Mouse (Mus musculus) neural tube, embryonic 14.5 days (tissue): ENCODE results near the gene Hoxb6. TPM values are rescaled to one million over a fixed set of nuclear protein-coding genes. Genes with fewer than 3 reads are reported as not detected.
A peak's percentile ranks its signal among the peaks of the same experiment; 100 is the strongest.

ENCODE experiments used
- ATAC-seq: fragments of 200-750 bp; cut with Nextera tagmentation; 2 replicates; pipeline ENCODE4 v1.8.0; 2017; ENCODE audit warnings: low read depth, mild to moderate bottlenecking, moderate TSS enrichment, moderate library complexity
- H3K27ac ChIP-seq: fragments of 300-500 bp; sonication (generic); 2 replicates; pipeline ENCODE4 v1.5.1; 2014; ENCODE audit warnings: low read depth, mild to moderate bottlenecking, control low read depth, low read length, moderate library complexity, mixed read lengths
- H3K27me3 ChIP-seq: fragments of 300-500 bp; sonication (generic); 2 replicates; pipeline ENCODE4 v1.6.1; 2014; ENCODE audit warnings: low read length; ENCODE audit not compliant: control insufficient read depth, insufficient read depth
- H3K36me3 ChIP-seq: fragments of 300-500 bp; sonication (generic); 2 replicates; pipeline ENCODE4 v1.6.1; 2014; ENCODE audit warnings: low read length, mixed read lengths; ENCODE audit not compliant: control insufficient read depth, insufficient read depth
- H3K4me1 ChIP-seq: fragments of 300-500 bp; sonication (generic); 2 replicates; pipeline ENCODE4 v1.6.1; 2014; ENCODE audit warnings: low read length; ENCODE audit not compliant: control insufficient read depth, insufficient read depth
- H3K4me2 ChIP-seq: fragments of 300-500 bp; sonication (generic); 2 replicates; pipeline ENCODE4 v1.6.1; 2014; ENCODE audit warnings: mild to moderate bottlenecking, low read depth, low read length, control low read depth
- H3K4me3 ChIP-seq: fragments of 300-500 bp; sonication (generic); 2 replicates; pipeline ENCODE4 v1.5.1; 2014; ENCODE audit warnings: low read depth, low read length, control low read depth, mixed read lengths
- H3K9ac ChIP-seq: fragments of 300-500 bp; sonication (generic); replicated peaks from 2 replicates; pipeline ENCODE4 v1.6.1; 2014; ENCODE audit warnings: low read depth, mild to moderate bottlenecking, control low read depth, low read length, mixed read lengths
- H3K9me3 ChIP-seq: fragments of 300-500 bp; sonication (generic); 2 replicates; pipeline ENCODE4 v1.6.1; 2016; ENCODE audit warnings: low read length; ENCODE audit not compliant: control insufficient read depth
- WGBS: fragments of 180-500 bp; shearing (Covaris S2); extraction: QIAGEN DNeasy Blood & Tissue Kit; methylation state at CpG from one replicate; pipeline ENCODE4 v1.1.7; 2014; 5-methylcytosine and 5-hydroxymethylcytosine counted together
- polyA plus RNA-seq: library from polyadenylated mRNA; unstranded; fragments of >200 nt; fragmentation: Nextera tagmentation; extraction: Ambion mirVana; gene quantifications from 2 replicates; pipeline ENCODE4 v1.2.1, GENCODE M21; 2014

Gene Hoxb6
- polyA plus RNA-seq, 1 experiment from 2014 or later = 138 TPM

- Histone ChIP-seq H3K9me3 (no peaks in the 10 kb centered on the region), H3K4me1 (peaks cover 78% of the 10 kb centered on the region), H3K4me2 (peak overlapping the region; percentile 100), H3K36me3 (peaks cover 5% of the 10 kb centered on the region; the same call in 1 of the 2 replicates), H3K27me3 (no peaks in the 10 kb centered on the region), H3K9ac (peak overlapping the region; percentile 100), H3K4me3 (peak overlapping the region; percentile 59), H3K27ac (peak overlapping the region; percentile 100)
- WGBS = under 1% methylated on average over 35 of the region's 35 CpGs
- no peak for ATAC-seq
Observed at GRCm38 (mm10) chr11:96332618-96333032, 40.3 kb downstream of the Hoxb6 start.

GRCm38 (mm10) chr11:96333241-96334001 lies 41.1 kb downstream of the Hoxb6 start:
- Histone ChIP-seq H3K9me3 (no peaks in the 10 kb centered on the region), H3K4me1 (peaks cover 81% of the 10 kb centered on the region), H3K4me3 (peak overlapping the region; percentile 59), H3K27me3 (no peaks in the 10 kb centered on the region), H3K4me2 (peak overlapping the region; percentile 100), H3K36me3 (peaks cover 5% of the 10 kb centered on the region; the same call in 1 of the 2 replicates), H3K27ac (peak overlapping the region; percentile 100), H3K9ac (peak overlapping the region; percentile 100)
- 0 out of 2 replicates have a peak, but pooled peaks have one; percentile 18 for ATAC-seq
- 4% methylated on average over 17 of the region's 17 CpGs for WGBS

GRCm38 (mm10) chr11:96334002-96334364 lies 41.7 kb downstream of the Hoxb6 start:
- H3K4me1 ChIP-seq = peaks cover 82% of the 10 kb centered on the region
- 0 out of 2 replicates have a peak, but pooled peaks have one; percentile 3 for ATAC-seq

GRCm38 (mm10) chr11:96334998-96335397 lies 42.7 kb downstream of the Hoxb6 start:
- Histone ChIP-seq H3K27ac (peak overlapping the region; percentile 100), H3K9ac (peak overlapping the region; percentile 100; the same call in 1 of the 2 replicates)
- 10% methylated on average over 3 of the region's 3 CpGs for WGBS

More at GRCm38 (mm10) chr11:96334002-96334364, 41.7 kb downstream of the Hoxb6 start:
- peak overlapping the region; percentile 100 for H3K4me2 ChIP-seq
- 7% methylated on average over 2 of the region's 2 CpGs for WGBS
- peak overlapping the region; percentile 59 for H3K4me3 ChIP-seq
- no peaks in the 10 kb centered on the region for H3K27me3 ChIP-seq
- no peaks in the 10 kb centered on the region for H3K9me3 ChIP-seq
- H3K9ac ChIP-seq = peak overlapping the region; percentile 100
- peaks cover 5% of the 10 kb centered on the region; the same call in 1 of the 2 replicates for H3K36me3 ChIP-seq
- H3K27ac ChIP-seq = peak overlapping the region; percentile 100

GRCm38 (mm10) chr11:96336597-96336996 lies 44.3 kb downstream of the Hoxb6 start:
- H3K27me3 ChIP-seq = no peaks in the 10 kb centered on the region
- H3K4me2 ChIP-seq = peak overlapping the region; percentile 100

More at GRCm38 (mm10) chr11:96334998-96335397, 42.7 kb downstream of the Hoxb6 start:
- Histone ChIP-seq H3K4me1 (peaks cover 87% of the 10 kb centered on the region), H3K4me3 (peak overlapping the region; percentile 59; the same call in 1 of the 2 replicates), H3K36me3 (peaks cover 5% of the 10 kb centered on the region; the same call in 1 of the 2 replicates), H3K9me3 (no peaks in the 10 kb centered on the region), H3K4me2 (peak overlapping the region; percentile 100), H3K27me3 (no peaks in the 10 kb centered on the region)
- ATAC-seq = no peak

GRCm38 (mm10) chr11:96337026-96337425 lies 44.8 kb downstream of the Hoxb6 start:
- H3K4me3 ChIP-seq = peak overlapping the region; percentile 59
- no peaks in the 10 kb centered on the region for H3K27me3 ChIP-seq
- peaks cover 12% of the 10 kb centered on the region; the same call in 1 of the 2 replicates for H3K36me3 ChIP-seq
- peak overlapping the region; percentile 100 for H3K27ac ChIP-seq
- H3K4me1 ChIP-seq = peaks cover 83% of the 10 kb centered on the region
- peak overlapping the region; percentile 100 for H3K9ac ChIP-seq
- no peaks in the 10 kb centered on the region for H3K9me3 ChIP-seq
- WGBS = 7% methylated on average over 6 of the region's 6 CpGs
- H3K4me2 ChIP-seq = peak overlapping the region; percentile 100
- no peak for ATAC-seq

More at GRCm38 (mm10) chr11:96336597-96336996, 44.3 kb downstream of the Hoxb6 start:
- Histone ChIP-seq H3K9ac (peak overlapping the region; percentile 100), H3K4me3 (peak overlapping the region; percentile 59), H3K36me3 (peaks cover 7% of the 10 kb centered on the region; the same call in 1 of the 2 replicates), H3K9me3 (no peaks in the 10 kb centered on the region), H3K27ac (peak overlapping the region; percentile 100), H3K4me1 (peaks cover 86% of the 10 kb centered on the region)
- WGBS = 8% methylated on average over 2 of the region's 2 CpGs
- no peak for ATAC-seq

- Histone ChIP-seq H3K9ac (peak overlapping the region; percentile 100), H3K36me3 (peaks cover 8% of the 10 kb centered on the region), H3K27ac (peak overlapping the region; percentile 100), H3K4me1 (peaks cover 84% of the 10 kb centered on the region), H3K4me3 (peak overlapping the region; percentile 59), H3K9me3 (no peaks in the 10 kb centered on the region), H3K27me3 (no peaks in the 10 kb centered on the region), H3K4me2 (peak overlapping the region; percentile 100)
- WGBS = 10% methylated on average over 7 of the region's 7 CpGs
- ATAC-seq = no peak
Observed at GRCm38 (mm10) chr11:96338957-96339855, 46.9 kb downstream of the Hoxb6 start.

GRCm38 (mm10) chr11:96340698-96341365 lies 48.6 kb downstream of the Hoxb6 start:
- Histone ChIP-seq H3K4me2 (peak overlapping the region; percentile 100), H3K27ac (peak overlapping the region; percentile 100), H3K4me1 (peaks cover 84% of the 10 kb centered on the region), H3K9ac (peak overlapping the region; percentile 100), H3K4me3 (peak overlapping the region; percentile 59), H3K27me3 (no peaks in the 10 kb centered on the region), H3K9me3 (no peaks in the 10 kb centered on the region), H3K36me3 (peaks cover 20% of the 10 kb centered on the region)
- peak; percentile 69 for ATAC-seq
- 0% methylated on average over 34 of the region's 36 CpGs for WGBS
